In genomic region chr4:120986446-120986845, GRCm38 (mm10) we compare ENCODE assay signal across 9 mouse cellular contexts. TPM values are rescaled to one million over a fixed set of nuclear protein-coding genes. Genes with fewer than 3 reads are reported as not detected.
DNase-seq lines count a peak whose midpoint lies in the region; ATAC-seq and TF ChIP-seq lines count a peak whose summit lies in the region.
"Had no signal": no experiment of that assay in that cellular context is flagged by ENCODE, and none has a peak within 500 bp of the region (broad histone marks: within the 10 kb centered on the region; RNA-seq: fewer than 3 reads in every experiment).

No protein-coding gene starts in this region.

- 16% methylated on average over 6 of the region's 6 CpGs for WGBS in lung, embryonic 16.5 days

- no peak for TF ChIP-seq POLR2A in cortical plate, adult 2 months (IDR thresholded peaks at IDR 0.05; ENCODE audit: extremely low read depth, insufficient read depth, low read length)

- no peak overlapping the region for H3K4me3 ChIP-seq in cortical plate, adult 2 months (ENCODE audit: insufficient read depth, low read length)
- H3K4me3 ChIP-seq in lung, embryonic 16.5 days (ENCODE audit: low read length): no peak overlapping the region
- H3K4me3 ChIP-seq: heart, embryonic 15.5 days had no signal

- no peaks in the 10 kb centered on the region for H3K27me3 ChIP-seq in lung, embryonic 16.5 days (ENCODE audit: control insufficient read depth, insufficient read depth, low read depth, low read length)
- H3K27me3 ChIP-seq: heart, embryonic 15.5 days had no signal

- H3K4me1 ChIP-seq in cortical plate, adult 2 months (ENCODE audit: control insufficient read depth, insufficient read depth, low read length): peaks cover 4% of the 10 kb centered on the region; the same call in 1 of the 2 replicates
- H3K4me1 ChIP-seq in lung, embryonic 16.5 days (replicated peaks; ENCODE audit: control insufficient read depth, insufficient read depth, low read length): no peaks in the 10 kb centered on the region
- H3K4me1 ChIP-seq: heart, embryonic 15.5 days had no signal

- H3K9ac ChIP-seq in lung, embryonic 16.5 days (ENCODE audit: low read length): no peak overlapping the region
- H3K9ac ChIP-seq: heart, embryonic 15.5 days had no signal

- TF ChIP-seq CTCF in cortical plate, adult 2 months (IDR thresholded peaks at IDR 0.05; ENCODE audit: extremely low read depth, insufficient read depth, low read length): peak; percentile 79

- no peak overlapping the region for H3K4me2 ChIP-seq in lung, embryonic 16.5 days (ENCODE audit: low read depth, low read length)
- H3K4me2 ChIP-seq: heart, embryonic 15.5 days had no signal

- H3K9me3 ChIP-seq in lung, embryonic 16.5 days (ENCODE audit: control insufficient read depth, low read length): no peaks in the 10 kb centered on the region
- H3K9me3 ChIP-seq: heart, embryonic 15.5 days had no signal

- peak; percentile 60; the same call in 1 of the 2 replicates for ATAC-seq in lung, embryonic 16.5 days (ENCODE audit: low read depth)

- no peaks in the 10 kb centered on the region for H3K36me3 ChIP-seq in lung, embryonic 16.5 days (ENCODE audit: control insufficient read depth, insufficient read depth, low read length)

- H3K27ac ChIP-seq in cortical plate, adult 2 months (ENCODE audit: insufficient read depth, low read length): no peak overlapping the region
- H3K27ac ChIP-seq in lung, embryonic 16.5 days (ENCODE audit: low read length): no peak overlapping the region
- H3K27ac ChIP-seq: heart, embryonic 15.5 days had no signal

- DNase-seq in ovary, postnatal 10 days (ENCODE audit: low spot score): peak; percentile 13
- DNase-seq in ovary, adult 18-20 months (ENCODE audit: low spot score): no peak
- DNase-seq in adipocyte (ENCODE audit: low spot score): peak; percentile 52
- DNase-seq in induced T-regulatory cell, adult 2 months (ENCODE audit: low read depth): peak; percentile 84
- peak; percentile 18 for DNase-seq in ovary, postnatal 36 days (ENCODE audit: low spot score)
- no peak for DNase-seq in frontal cortex, postnatal 36 days (ENCODE audit: low spot score in 2 of 2)

RNA-seq across cellular contexts. Expression of gene Smap2, which starts 30.6 kb away (rescaled TPM):
- 100 and 101 TPM in 2 replicates for polyA plus RNA-seq in cortical plate, adult 2 months (2012; rRNA removed)
- polyA plus RNA-seq in lung, embryonic 16.5 days (2015; fragmentation: Nextera tagmentation; extraction: Ambion mirVana): 12.3 and 12.6 TPM in 2 replicates

RNA-seq across cellular contexts. Expression of gene Zfp69, which starts 34.9 kb away (rescaled TPM):
- 1.5 and 2.2 TPM in 2 replicates for polyA plus RNA-seq in cortical plate, adult 2 months (2012; rRNA removed)
- 6.8 and 7.5 TPM in 2 replicates for polyA plus RNA-seq in lung, embryonic 16.5 days (2015; fragmentation: Nextera tagmentation; extraction: Ambion mirVana)

RNA-seq across cellular contexts. Expression of gene Col9a2, which starts 52.7 kb away (rescaled TPM):
- 5.3 and 5.6 TPM in 2 replicates for polyA plus RNA-seq in cortical plate, adult 2 months (2012; rRNA removed)
- polyA plus RNA-seq in lung, embryonic 16.5 days (2015; fragmentation: Nextera tagmentation; extraction: Ambion mirVana): 5.1 and 5.9 TPM in 2 replicates

Comparison
In these comparisons a context has a peak if more than half of its experiments do, and no peak if none do; other contexts are left out.
1. DNase-seq: peak in ovary, postnatal 10 days (single experiment), adipocyte (single experiment), induced T-regulatory cell, adult 2 months (single experiment) and ovary, postnatal 36 days (single experiment); none in ovary, adult 18-20 months (single experiment) and frontal cortex, postnatal 36 days (0 of 2).